In the genomic region with DNA sequence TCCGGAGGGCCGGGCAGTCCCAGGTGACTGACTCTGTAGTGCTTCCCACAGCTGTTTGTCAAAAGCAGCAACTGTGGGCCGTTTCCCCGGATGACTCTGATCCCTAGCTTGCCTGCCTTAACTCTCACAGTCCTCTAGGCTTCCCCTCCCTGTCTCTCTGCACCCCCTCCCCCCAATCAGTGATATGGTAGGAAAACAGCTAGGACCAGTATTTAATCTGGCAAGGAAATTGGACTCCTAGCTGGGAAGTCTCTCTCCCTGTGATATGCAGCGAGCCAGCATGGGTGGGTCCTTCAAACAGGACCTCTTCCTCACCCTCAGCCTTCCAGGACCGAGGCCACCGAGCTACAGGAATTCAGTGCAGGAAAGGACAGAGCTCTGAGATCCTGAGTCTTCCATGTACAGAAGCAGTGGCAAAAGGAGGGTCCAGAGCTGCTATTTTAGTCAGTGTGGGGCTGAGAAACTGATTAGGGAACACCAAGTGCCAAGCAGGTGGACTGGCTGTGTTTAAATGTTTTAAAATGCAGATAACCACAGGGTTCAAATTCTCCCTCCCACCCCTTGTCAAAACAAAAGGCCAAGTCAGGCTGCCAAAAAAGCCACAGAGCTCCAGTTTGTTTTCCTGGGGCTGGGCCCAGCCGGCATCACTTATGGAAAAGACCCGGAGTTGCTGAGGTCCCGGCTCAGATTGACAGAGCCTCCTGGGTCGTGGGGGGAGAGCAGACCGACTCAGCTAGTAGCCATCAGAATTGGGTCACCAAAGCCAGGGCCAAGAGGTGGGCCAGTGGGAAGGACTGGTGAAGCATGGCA, we compare ENCODE assay signal across 9 mouse cellular contexts. TPM values are rescaled to one million over a fixed set of nuclear protein-coding genes. Genes with fewer than 3 reads are reported as not detected.
DNase-seq lines count a peak whose midpoint lies in the region; ATAC-seq and TF ChIP-seq lines count a peak whose summit lies in the region.
"Had no signal": no experiment of that assay in that cellular context is flagged by ENCODE, and none has a peak within 500 bp of the region (broad histone marks: within the 10 kb centered on the region; RNA-seq: fewer than 3 reads in every experiment).

No protein-coding gene starts in this region.

- intact Hi-C loops in left cerebral cortex, postnatal 10 days (cut with DNase I) = loop anchor here (5.0 kb wide), 1 partner anchor 43 kb away; no protein-coding TSS in a partner anchor

- H3K4me2 ChIP-seq in embryonic facial prominence, embryonic 13.5 days = peak overlapping the region; percentile 20; the same call in 1 of the 2 replicates
- H3K4me2 ChIP-seq in heart, embryonic 16.5 days (ENCODE audit: low read depth, low read length) = peak overlapping the region; percentile 50
- no peak overlapping the region for H3K4me2 ChIP-seq in midbrain, postnatal 0 days (ENCODE audit: low read depth, low read length, poor library complexity, severe bottlenecking)

- H3K27me3 ChIP-seq in embryonic facial prominence, embryonic 13.5 days = no peaks in the 10 kb centered on the region
- no peaks in the 10 kb centered on the region for H3K27me3 ChIP-seq in heart, embryonic 16.5 days (ENCODE audit: control insufficient read depth, insufficient read depth, low read length)
- no peaks in the 10 kb centered on the region for H3K27me3 ChIP-seq in midbrain, postnatal 0 days (ENCODE audit: insufficient read depth, low read length)

- TF ChIP-seq CTCF in midbrain, postnatal 0 days (IDR thresholded peaks at IDR 0.05) = no peak

- H3K4me1 ChIP-seq in embryonic facial prominence, embryonic 13.5 days = peaks cover 84% of the 10 kb centered on the region
- H3K4me1 ChIP-seq in heart, embryonic 16.5 days (ENCODE audit: control insufficient read depth, insufficient read depth, low read length) = peaks cover 72% of the 10 kb centered on the region
- H3K4me1 ChIP-seq in midbrain, postnatal 0 days (ENCODE audit: insufficient read depth, low read length) = peaks cover 3% of the 10 kb centered on the region; the same call in 1 of the 2 replicates

- peak overlapping the region; percentile 78 for H3K27ac ChIP-seq in embryonic facial prominence, embryonic 13.5 days
- H3K27ac ChIP-seq in heart, embryonic 16.5 days (ENCODE audit: low read length) = peak overlapping the region; percentile 90
- peak overlapping the region; percentile 27 for H3K27ac ChIP-seq in midbrain, postnatal 0 days (ENCODE audit: low read depth, low read length)

- peak; percentile 40 to 68 for DNase-seq in left cerebral cortex, postnatal 10 days (ENCODE audit: extremely low spot score in 1 of 2, low spot score in 2 of 2)
- DNase-seq in left cerebral cortex, adult 9 months (ENCODE audit: low spot score in 2 of 2) = no peak
- peak; percentile 59 to 77 for DNase-seq in kidney, postnatal 4 days
- peak; percentile 68 for DNase-seq in midbrain, postnatal 0 days (ENCODE audit: low spot score)
- no peak for DNase-seq in thymus, postnatal 36 days
- DNase-seq in thymus, postnatal 14 days = no peak

- peaks cover 18% of the 10 kb centered on the region for H3K36me3 ChIP-seq in embryonic facial prominence, embryonic 13.5 days
- H3K36me3 ChIP-seq in heart, embryonic 16.5 days (ENCODE audit: control insufficient read depth, insufficient read depth) = peaks cover 12% of the 10 kb centered on the region; the same call in 1 of the 2 replicates
- H3K36me3 ChIP-seq in midbrain, postnatal 0 days (ENCODE audit: insufficient read depth, low read length) = peaks cover 6% of the 10 kb centered on the region

- H3K9me3 ChIP-seq in embryonic facial prominence, embryonic 13.5 days = no peaks in the 10 kb centered on the region
- H3K9me3 ChIP-seq in heart, embryonic 16.5 days (replicated peaks; ENCODE audit: control insufficient read depth, low read length) = no peaks in the 10 kb centered on the region
- H3K9me3 ChIP-seq in midbrain, postnatal 0 days (ENCODE audit: low read length) = no peaks in the 10 kb centered on the region

- WGBS in embryonic facial prominence, embryonic 13.5 days = 22% methylated on average over 12 of the region's 12 CpGs
- 12% methylated on average over 12 of the region's 12 CpGs for WGBS in heart, embryonic 16.5 days
- WGBS in midbrain, postnatal 0 days = 40% methylated on average over 12 of the region's 12 CpGs

- H3K9ac ChIP-seq in embryonic facial prominence, embryonic 13.5 days = no peak overlapping the region
- peak overlapping the region; percentile 64 for H3K9ac ChIP-seq in heart, embryonic 16.5 days (ENCODE audit: low read length)
- no peak overlapping the region for H3K9ac ChIP-seq in midbrain, postnatal 0 days (replicated peaks; ENCODE audit: low read length, poor library complexity, severe bottlenecking)

- H3K4me3 ChIP-seq in embryonic facial prominence, embryonic 13.5 days = no peak overlapping the region
- no peak overlapping the region for H3K4me3 ChIP-seq in heart, embryonic 16.5 days (ENCODE audit: low read length)
- no peak overlapping the region for H3K4me3 ChIP-seq in midbrain, postnatal 0 days (ENCODE audit: low read depth, low read length)

- ATAC-seq in embryonic facial prominence, embryonic 13.5 days (ENCODE audit: insufficient number of reproducible peaks, insufficient read depth, low FRiP score, low TSS enrichment, low read depth) = no peak
- ATAC-seq in heart, embryonic 16.5 days (replicated peaks; ENCODE audit: extremely low read depth, insufficient read depth, low FRiP score) = peak; percentile 65
- ATAC-seq in midbrain, postnatal 0 days (ENCODE audit: low FRiP score) = peak; percentile 43; the same call in 1 of the 2 replicates

RNA-seq across cellular contexts. Expression of a gene that starts 28.0 kb away (rescaled TPM):
- not detected for total RNA-seq in left cerebral cortex, postnatal 10 days (2021)
- polyA plus RNA-seq in embryonic facial prominence, embryonic 13.5 days (2015; fragmentation: Nextera tagmentation; extraction: Ambion mirVana) = not detected in 2 replicates
- polyA plus RNA-seq in heart, embryonic 16.5 days (2015; fragmentation: Nextera tagmentation; extraction: Ambion mirVana) = 1.00 and 1.7 TPM in 2 replicates
- total RNA-seq in midbrain, postnatal 0 days (2014; rRNA removed) = not detected in 2 replicates
- polyA plus RNA-seq in midbrain, postnatal 0 days (2015; fragmentation: Nextera tagmentation; extraction: Ambion mirVana) = not detected in 2 replicates
- total RNA-seq: layer of hippocampus, postnatal 10 days had no signal

RNA-seq across cellular contexts. Expression of a gene that starts 44.7 kb away (rescaled TPM):
- 10 to 100 TPM; 21.4 to 23.7 TPM for total RNA-seq in left cerebral cortex, postnatal 10 days (2021)
- 14.6 and 17.4 TPM in 2 replicates for polyA plus RNA-seq in embryonic facial prominence, embryonic 13.5 days (2015; fragmentation: Nextera tagmentation; extraction: Ambion mirVana)
- 13.7 and 14.9 TPM in 2 replicates for polyA plus RNA-seq in heart, embryonic 16.5 days (2015; fragmentation: Nextera tagmentation; extraction: Ambion mirVana)
- 13.2 and 16.3 TPM in 2 replicates for total RNA-seq in midbrain, postnatal 0 days (2014; rRNA removed)
- 41.3 and 43.0 TPM in 2 replicates for polyA plus RNA-seq in midbrain, postnatal 0 days (2015; fragmentation: Nextera tagmentation; extraction: Ambion mirVana)

RNA-seq across cellular contexts. Expression of a gene that starts 46.1 kb away (rescaled TPM):
- total RNA-seq in left cerebral cortex, postnatal 10 days (2021) = 10 to 100 TPM; 35.2 to 41.7 TPM
- polyA plus RNA-seq in embryonic facial prominence, embryonic 13.5 days (2015; fragmentation: Nextera tagmentation; extraction: Ambion mirVana) = 41.9 and 42.5 TPM in 2 replicates
- 60.5 and 63.3 TPM in 2 replicates for polyA plus RNA-seq in heart, embryonic 16.5 days (2015; fragmentation: Nextera tagmentation; extraction: Ambion mirVana)
- total RNA-seq in midbrain, postnatal 0 days (2014; rRNA removed) = 44.2 and 44.8 TPM in 2 replicates
- 27.1 and 27.8 TPM in 2 replicates for polyA plus RNA-seq in midbrain, postnatal 0 days (2015; fragmentation: Nextera tagmentation; extraction: Ambion mirVana)

Comparison
In these comparisons a context has a peak if more than half of its experiments do, and no peak if none do; other contexts are left out.
1. DNase-seq: peak in left cerebral cortex, postnatal 10 days (2 of 2), kidney, postnatal 4 days (2 of 2) and midbrain, postnatal 0 days (single experiment); none in left cerebral cortex, adult 9 months (0 of 2), thymus, postnatal 36 days (0 of 2) and thymus, postnatal 14 days (single experiment).
2. H3K27ac ChIP-seq: peak in every context shown above with its lines; median percentile 90 in heart, embryonic 16.5 days; 78 in embryonic facial prominence, embryonic 13.5 days; 27 in midbrain, postnatal 0 days.